Mouse (Mus musculus) neural tube, embryonic 11.5 days (tissue): ENCODE measurements at regions not wholly inside any gene's neighbourhood (a gene's known extent, or its start where the extent isn't known, plus 50 kb on each side); places are given as distances from the start of the nearest gene placed in this dataset.
A peak's percentile ranks its signal among the peaks of the same experiment; 100 is the strongest.

Experiments used
- ATAC-seq: fragments of 200-750 bp; cut with Nextera tagmentation; 2 replicates; pipeline ENCODE4 v1.8.0; 2017; ENCODE audit warnings: moderate number of reproducible peaks, mild to moderate bottlenecking, moderate TSS enrichment, moderate library complexity; ENCODE audit not compliant: insufficient read depth, low FRiP score, low TSS enrichment
- DNase-seq: peaks from one replicate; pipeline ENCODE4 v3.0.0-alpha.2; 2015; ENCODE audit warnings: low spot score
- H3K27ac ChIP-seq: fragments of 300-500 bp; sonication (generic); 2 replicates; pipeline ENCODE4 v1.5.1; 2014; ENCODE audit warnings: low read depth, mild to moderate bottlenecking, low read length
- H3K27me3 ChIP-seq: fragments of 300-500 bp; sonication (generic); 2 replicates; pipeline ENCODE4 v1.6.1; 2014; ENCODE audit warnings: mild to moderate bottlenecking, low read length, mixed read lengths; ENCODE audit not compliant: control insufficient read depth, insufficient read depth
- H3K36me3 ChIP-seq: fragments of 300-500 bp; sonication (generic); 2 replicates; pipeline ENCODE4 v1.6.1; 2014; ENCODE audit warnings: mild to moderate bottlenecking, low read length, moderate library complexity, mixed read lengths; ENCODE audit not compliant: control insufficient read depth, insufficient read depth
- H3K4me1 ChIP-seq: fragments of 300-500 bp; sonication (generic); 2 replicates; pipeline ENCODE4 v1.6.1; 2014; ENCODE audit warnings: low read length, mixed read lengths; ENCODE audit not compliant: control insufficient read depth, insufficient read depth
- H3K4me2 ChIP-seq: fragments of 300-500 bp; sonication (generic); 2 replicates; pipeline ENCODE4 v1.6.1; 2014; ENCODE audit warnings: low read depth, mild to moderate bottlenecking, moderate library complexity
- H3K4me3 ChIP-seq: fragments of 300-500 bp; sonication (generic); 2 replicates; pipeline ENCODE4 v1.5.1; 2014; ENCODE audit warnings: low read depth, low read length
- H3K9ac ChIP-seq: fragments of 300-500 bp; sonication (generic); 2 replicates; pipeline ENCODE4 v1.6.1; 2014; ENCODE audit warnings: mild to moderate bottlenecking, low read length
- H3K9me3 ChIP-seq: fragments of 300-500 bp; sonication (generic); 2 replicates; pipeline ENCODE4 v1.6.1; 2016; ENCODE audit warnings: low read length; ENCODE audit not compliant: control insufficient read depth
- WGBS: fragments of 180-500 bp; shearing (Covaris S2); extraction: QIAGEN DNeasy Blood & Tissue Kit; methylation state at CpG from one replicate; pipeline ENCODE4 v1.1.7; 2014; 5-methylcytosine and 5-hydroxymethylcytosine counted together

GRCm38 (mm10) chr9:85414391-85414790 is 87.2 kb upstream of the Tent5a start:
- H3K4me1 ChIP-seq = no peaks in the 10 kb centered on the region
- no peaks in the 10 kb centered on the region for H3K36me3 ChIP-seq
- 87% methylated on average over 1 of the region's 1 CpGs for WGBS
- no peak overlapping the region for H3K27ac ChIP-seq
- no peak for DNase-seq
- H3K4me2 ChIP-seq = no peak overlapping the region
- H3K27me3 ChIP-seq = no peaks in the 10 kb centered on the region
- H3K4me3 ChIP-seq = no peak overlapping the region
- H3K9me3 ChIP-seq = no peaks in the 10 kb centered on the region
- H3K9ac ChIP-seq = no peak overlapping the region
- ATAC-seq = no peak

- H3K9ac ChIP-seq = no peak overlapping the region
- 68% methylated on average over 1 of the region's 1 CpGs for WGBS
- no peaks in the 10 kb centered on the region for H3K27me3 ChIP-seq
- H3K36me3 ChIP-seq = no peaks in the 10 kb centered on the region
- H3K4me2 ChIP-seq = no peak overlapping the region
- DNase-seq (no peak), ATAC-seq (no peak)
- no peaks in the 10 kb centered on the region for H3K4me1 ChIP-seq
- no peak overlapping the region for H3K4me3 ChIP-seq
- H3K9me3 ChIP-seq = no peaks in the 10 kb centered on the region
- no peak overlapping the region for H3K27ac ChIP-seq
Observed at GRCm38 (mm10) chr9:85413813-85414212, 86.7 kb upstream of the Tent5a start.

GRCm38 (mm10) chr9:85410643-85411296 is 83.6 kb upstream of the Tent5a start:
- 52% methylated on average over 11 of the region's 11 CpGs for WGBS
- Histone ChIP-seq H3K4me1 (no peaks in the 10 kb centered on the region), H3K9me3 (no peaks in the 10 kb centered on the region), H3K4me3 (no peak overlapping the region), H3K36me3 (no peaks in the 10 kb centered on the region), H3K4me2 (no peak overlapping the region), H3K27ac (no peak overlapping the region), H3K27me3 (no peaks in the 10 kb centered on the region), H3K9ac (no peak overlapping the region)
- DNase-seq (peak; percentile 58), ATAC-seq (no peak)

DNA sequence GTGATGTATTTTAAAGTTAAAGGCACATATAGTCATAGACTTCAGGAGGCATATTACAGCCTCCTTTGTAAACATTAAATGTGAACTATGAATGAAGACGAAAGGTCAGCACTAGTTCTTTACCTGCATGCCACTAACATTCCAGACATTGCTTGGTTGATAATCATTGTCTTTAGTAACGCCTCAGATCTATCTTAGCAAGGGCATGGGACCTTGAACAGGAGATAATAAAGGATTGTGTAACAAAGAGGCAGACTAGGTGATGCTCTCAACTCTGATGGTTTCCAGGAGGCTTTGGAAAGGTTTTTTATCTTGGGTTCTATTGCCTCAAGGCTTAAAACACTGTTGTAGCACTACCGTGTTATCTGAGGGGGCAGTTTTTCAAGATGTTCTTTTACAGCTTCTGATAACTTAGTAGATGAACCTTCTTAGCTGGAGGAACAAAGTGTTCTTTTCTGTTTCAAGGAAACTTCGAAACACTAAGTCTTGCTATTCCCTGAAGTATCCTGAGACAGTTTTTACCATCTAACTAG is 82.9 kb upstream of the Tent5a start:
- H3K27ac ChIP-seq = no peak overlapping the region
- H3K9ac ChIP-seq = no peak overlapping the region
- H3K4me3 ChIP-seq = no peak overlapping the region
- no peaks in the 10 kb centered on the region for H3K36me3 ChIP-seq
- no peaks in the 10 kb centered on the region for H3K27me3 ChIP-seq
- H3K9me3 ChIP-seq = no peaks in the 10 kb centered on the region
- H3K4me2 ChIP-seq = no peak overlapping the region
- 85% methylated on average over 4 of the region's 4 CpGs for WGBS
- H3K4me1 ChIP-seq = no peaks in the 10 kb centered on the region
- ATAC-seq (no peak), DNase-seq (no peak)

DNA sequence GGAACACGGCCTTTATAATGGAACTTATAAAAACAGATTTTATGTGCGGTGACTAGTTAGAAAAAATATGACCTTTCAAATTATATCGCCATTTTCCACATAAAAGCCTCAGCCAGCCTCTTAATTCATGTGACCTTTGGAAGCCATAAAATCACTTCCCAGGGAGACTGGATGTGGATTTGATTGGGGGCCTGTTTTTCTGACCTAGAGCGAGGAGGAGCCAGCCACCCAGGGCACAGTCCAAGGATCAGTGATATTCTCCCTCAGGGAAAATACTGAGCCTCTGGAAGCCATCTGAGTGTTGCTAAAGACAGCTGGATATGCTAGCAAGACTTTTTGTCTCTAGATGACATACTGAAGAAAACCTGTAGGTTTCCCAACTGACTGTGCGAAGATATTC is 81.3 kb upstream of the Tent5a start:
- no peaks in the 10 kb centered on the region for H3K27me3 ChIP-seq
- WGBS = 46% methylated on average over 5 of the region's 5 CpGs
- H3K27ac ChIP-seq = no peak overlapping the region
- H3K9me3 ChIP-seq = no peaks in the 10 kb centered on the region
- no peak overlapping the region for H3K4me3 ChIP-seq
- H3K36me3 ChIP-seq = no peaks in the 10 kb centered on the region
- ATAC-seq (peak; percentile 42), DNase-seq (peak; percentile 12)
- H3K4me2 ChIP-seq = no peak overlapping the region
- H3K9ac ChIP-seq = no peak overlapping the region
- H3K4me1 ChIP-seq = no peaks in the 10 kb centered on the region

GRCm38 (mm10) chr9:85407592-85407991 is 80.4 kb upstream of the Tent5a start:
- 92% methylated on average over 1 of the region's 1 CpGs for WGBS
- no peak for ATAC-seq
- H3K4me1 ChIP-seq = no peaks in the 10 kb centered on the region
- H3K27me3 ChIP-seq = no peaks in the 10 kb centered on the region
- no peaks in the 10 kb centered on the region for H3K9me3 ChIP-seq
- no peak overlapping the region for H3K4me2 ChIP-seq
- no peak for DNase-seq
- H3K4me3 ChIP-seq = no peak overlapping the region
- no peak overlapping the region for H3K27ac ChIP-seq
- no peak overlapping the region for H3K9ac ChIP-seq
- no peaks in the 10 kb centered on the region for H3K36me3 ChIP-seq

DNA sequence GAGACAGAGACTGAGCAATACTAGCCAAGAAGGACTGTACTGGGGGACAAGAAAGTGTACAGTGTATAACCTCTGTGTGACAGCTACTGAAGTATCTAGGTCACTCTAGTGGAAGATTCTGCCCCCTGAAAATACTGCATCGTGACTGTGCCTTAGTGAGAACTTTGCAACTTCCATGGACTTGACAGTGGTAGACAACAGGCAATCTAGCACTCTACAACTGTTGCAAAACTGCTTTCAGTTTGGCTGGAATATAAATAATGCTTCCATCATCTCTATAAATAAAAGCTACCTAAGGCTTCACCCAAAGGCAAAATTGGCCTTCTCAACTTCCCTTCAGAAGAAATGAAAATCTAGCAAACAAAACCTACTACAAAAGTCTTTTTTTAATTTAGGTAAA is 74.6 kb upstream of the Tent5a start:
- Histone ChIP-seq H3K27ac (no peak overlapping the region), H3K27me3 (no peaks in the 10 kb centered on the region), H3K9me3 (no peaks in the 10 kb centered on the region), H3K4me3 (no peak overlapping the region), H3K4me2 (no peak overlapping the region), H3K9ac (no peak overlapping the region), H3K36me3 (no peaks in the 10 kb centered on the region), H3K4me1 (no peaks in the 10 kb centered on the region)
- 89% methylated on average over 1 of the region's 1 CpGs for WGBS
- ATAC-seq (no peak), DNase-seq (no peak)

DNA sequence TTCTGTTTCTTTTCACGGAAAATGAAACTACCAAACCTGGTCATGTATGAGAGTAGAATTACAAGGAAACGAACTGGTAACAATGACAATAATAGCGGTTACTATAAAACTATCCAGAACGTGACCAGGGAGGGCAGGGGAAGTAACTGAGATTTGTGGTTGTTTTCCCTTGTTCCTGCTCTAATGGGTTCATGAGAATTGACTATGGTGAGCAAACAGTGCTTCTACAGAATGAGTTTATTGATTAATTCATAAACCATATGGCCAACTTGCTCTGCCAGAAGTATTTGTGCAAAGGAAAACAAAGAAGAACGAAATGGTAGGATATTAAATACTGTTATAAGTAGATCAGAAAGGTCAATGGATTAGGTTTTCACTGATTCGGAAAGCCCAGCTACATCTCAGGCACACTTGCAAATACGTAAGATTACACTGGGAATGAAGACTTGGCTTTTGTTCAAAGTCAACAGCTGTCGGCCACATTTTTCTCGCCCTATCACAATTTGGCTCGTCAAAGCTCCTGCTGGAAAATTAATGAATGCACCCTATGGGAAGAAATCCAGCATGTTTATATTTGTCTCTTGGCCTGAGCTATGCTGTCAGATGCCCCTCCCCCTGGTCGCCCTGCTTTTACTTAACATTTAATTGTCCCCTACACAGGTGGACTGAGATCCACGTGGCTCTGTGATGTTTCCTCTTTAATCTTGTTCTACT is 73.6 kb upstream of the Tent5a start:
- H3K4me1 ChIP-seq = no peaks in the 10 kb centered on the region
- H3K36me3 ChIP-seq = no peaks in the 10 kb centered on the region
- 67% methylated on average over 12 of the region's 12 CpGs for WGBS
- H3K9ac ChIP-seq = no peak overlapping the region
- no peaks in the 10 kb centered on the region for H3K27me3 ChIP-seq
- peak; percentile 11 for DNase-seq
- H3K27ac ChIP-seq = no peak overlapping the region
- ATAC-seq = no peak
- H3K9me3 ChIP-seq = no peaks in the 10 kb centered on the region
- no peak overlapping the region for H3K4me2 ChIP-seq
- no peak overlapping the region for H3K4me3 ChIP-seq

DNA sequence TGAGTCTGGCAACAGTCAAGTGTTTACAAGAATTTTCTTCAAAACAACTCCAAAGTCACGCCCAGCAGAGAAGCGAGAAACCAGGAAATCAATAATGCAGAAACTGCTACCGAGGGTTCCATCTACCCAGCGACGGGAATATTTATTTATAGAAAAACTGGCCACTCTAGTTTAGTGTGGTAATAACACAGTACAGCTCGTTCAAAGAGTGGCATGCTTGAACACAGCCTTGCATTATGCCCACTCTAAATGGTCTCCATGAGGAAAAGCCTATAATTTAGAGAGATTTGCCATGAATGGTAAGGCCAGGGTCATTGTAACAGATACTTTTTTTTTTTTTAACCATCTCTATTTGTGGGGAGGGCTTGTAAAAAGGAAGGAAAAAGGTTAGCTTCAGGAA is 67.8 kb upstream of the Tent5a start:
- no peak for ATAC-seq

More for the DNA sequence above, 67.8 kb upstream of the Tent5a start:
- no peak overlapping the region for H3K4me2 ChIP-seq
- H3K27me3 ChIP-seq = no peaks in the 10 kb centered on the region
- WGBS = 85% methylated on average over 6 of the region's 6 CpGs
- no peak overlapping the region for H3K9ac ChIP-seq
- H3K27ac ChIP-seq = no peak overlapping the region
- DNase-seq = no peak
- no peaks in the 10 kb centered on the region for H3K36me3 ChIP-seq
- no peak overlapping the region for H3K4me3 ChIP-seq
- no peaks in the 10 kb centered on the region for H3K9me3 ChIP-seq
- no peaks in the 10 kb centered on the region for H3K4me1 ChIP-seq
